21 mouse cellular contexts compared by ENCODE assay signal in the genomic region with DNA sequence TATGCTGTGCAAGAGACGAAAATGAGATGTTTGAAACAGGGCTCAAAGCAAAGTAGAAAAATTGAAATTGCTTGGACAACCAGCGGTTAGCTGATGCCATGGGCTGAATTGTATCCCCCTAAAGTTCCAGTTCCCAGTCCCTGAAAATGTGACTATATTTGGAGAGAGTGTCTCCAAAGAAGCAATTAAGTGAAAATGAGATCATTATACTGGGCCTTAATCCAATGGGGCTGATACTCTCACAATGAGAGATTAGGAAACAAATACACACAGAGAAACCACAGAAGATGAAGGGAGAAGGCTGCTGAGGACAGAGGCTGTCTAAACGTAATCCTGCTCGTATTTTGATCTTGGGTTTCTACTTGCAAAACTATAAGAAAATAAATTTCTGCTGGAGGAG.
DNase-seq lines count a peak whose midpoint lies in the region; ATAC-seq and TF ChIP-seq lines count a peak whose summit lies in the region.
"Had no signal": no experiment of that assay in that cellular context is flagged by ENCODE, and none has a peak within 500 bp of the region (broad histone marks: within the 10 kb centered on the region; RNA-seq: fewer than 3 reads in every experiment).

No protein-coding gene starts in this region.

- no peaks in the 10 kb centered on the region; the same call in 1 of the 2 replicates for H3K4me1 ChIP-seq in stomach, embryonic 16.5 days (ENCODE audit: control insufficient read depth, insufficient read depth, low read length)
- H3K4me1 ChIP-seq in stomach, postnatal 0 days (replicated peaks; ENCODE audit: control insufficient read depth, insufficient read depth) = no peaks in the 10 kb centered on the region
- peaks cover 30% of the 10 kb centered on the region for H3K4me1 ChIP-seq in hindbrain, embryonic 10.5 days (replicated peaks)

- no peak overlapping the region for H3K9ac ChIP-seq in stomach, embryonic 16.5 days (ENCODE audit: low read length)
- H3K9ac ChIP-seq in stomach, postnatal 0 days (ENCODE audit: low read length) = no peak overlapping the region
- H3K9ac ChIP-seq: embryonic facial prominence, embryonic 12.5 days; forebrain, embryonic 15.5 days; forebrain, postnatal 0 days had no signal

- H3K27me3 ChIP-seq in stomach, embryonic 16.5 days (ENCODE audit: control insufficient read depth, insufficient read depth, low read length) = peaks cover 8% of the 10 kb centered on the region; the same call in 1 of the 2 replicates
- no peaks in the 10 kb centered on the region for H3K27me3 ChIP-seq in stomach, postnatal 0 days (ENCODE audit: control insufficient read depth, insufficient read depth, low read length)
- peaks cover 6% of the 10 kb centered on the region; the same call in 1 of the 2 replicates for H3K27me3 ChIP-seq in hindbrain, embryonic 10.5 days (ENCODE audit: insufficient read depth, poor library complexity, severe bottlenecking)
- H3K27me3 ChIP-seq: embryonic facial prominence, embryonic 12.5 days; forebrain, embryonic 15.5 days; Patski had no signal

- H3K27ac ChIP-seq in stomach, embryonic 16.5 days (ENCODE audit: low read length) = peak overlapping the region; percentile 26; the same call in 1 of the 2 replicates
- H3K27ac ChIP-seq in stomach, postnatal 0 days (replicated peaks) = no peak overlapping the region
- H3K27ac ChIP-seq in hindbrain, embryonic 10.5 days = no peak overlapping the region
- H3K27ac ChIP-seq: embryonic facial prominence, embryonic 10.5 days; embryonic facial prominence, embryonic 12.5 days; forebrain, embryonic 15.5 days had no signal

- DNase-seq in lung, postnatal 10 days = peak; percentile 14
- no peak for DNase-seq in lung, postnatal 4 days
- no peak for DNase-seq in stomach, postnatal 0 days (ENCODE audit: low spot score)
- DNase-seq in brain, embryonic 14.5 days (ENCODE audit: low read depth) = peak; percentile 76
- no peak for DNase-seq in hindbrain, embryonic 10.5 days (ENCODE audit: low spot score)
- no peak for DNase-seq in cerebellum, adult 11 months
- DNase-seq: adrenal gland, adult 8-10 months; adrenal gland, postnatal 14 days; adrenal gland, postnatal 36 days; cerebellum, adult 11-12 months; cerebellum, adult 2 months; cerebellum, adult 9-10 months; cerebellum, postnatal 10 days; cerebellum, postnatal 25 days; forebrain, postnatal 0 days had no signal

- H3K4me3 ChIP-seq in stomach, embryonic 16.5 days (replicated peaks; ENCODE audit: low read length) = no peak overlapping the region
- H3K4me3 ChIP-seq in stomach, postnatal 0 days (ENCODE audit: low read depth, low read length) = no peak overlapping the region
- H3K4me3 ChIP-seq in hindbrain, embryonic 10.5 days = no peak overlapping the region
- H3K4me3 ChIP-seq: embryonic facial prominence, embryonic 10.5 days; embryonic facial prominence, embryonic 12.5 days; forebrain, embryonic 15.5 days had no signal

- no peak for TF ChIP-seq EP300 in stomach, postnatal 0 days (optimal IDR thresholded peaks at IDR 0.05)

- TF ChIP-seq POLR2A in brain, embryonic 14.5 days (IDR thresholded peaks at IDR 0.05; ENCODE audit: borderline replicate concordance, extremely low read depth, insufficient read depth, insufficient read length, poor library complexity, severe bottlenecking) = no peak

- H3K4me2 ChIP-seq in stomach, embryonic 16.5 days (ENCODE audit: low read depth, low read length) = no peak overlapping the region
- H3K4me2 ChIP-seq in stomach, postnatal 0 days (replicated peaks; ENCODE audit: low read depth) = no peak overlapping the region
- H3K4me2 ChIP-seq: embryonic facial prominence, embryonic 12.5 days; forebrain, embryonic 15.5 days had no signal

- H3K9me3 ChIP-seq in stomach, embryonic 16.5 days (replicated peaks; ENCODE audit: control insufficient read depth, low read length) = no peaks in the 10 kb centered on the region
- H3K9me3 ChIP-seq in stomach, postnatal 0 days (ENCODE audit: control insufficient read depth, low read length) = no peaks in the 10 kb centered on the region
- H3K9me3 ChIP-seq in hindbrain, embryonic 10.5 days = no peaks in the 10 kb centered on the region
- H3K9me3 ChIP-seq: embryonic facial prominence, embryonic 10.5 days; embryonic facial prominence, embryonic 12.5 days; forebrain, embryonic 15.5 days had no signal

- ATAC-seq in stomach, embryonic 16.5 days (ENCODE audit: insufficient read depth, low FRiP score) = peak; percentile 37; the same call in 1 of the 2 replicates
- no peak for ATAC-seq in stomach, postnatal 0 days (ENCODE audit: low FRiP score, low TSS enrichment)
- ATAC-seq: activated CD4-positive, CD25-positive, alpha-beta regulatory T cell, adult 4 months; forebrain, embryonic 15.5 days; forebrain, postnatal 0 days; Patski had no signal

- no peak for TF ChIP-seq CTCF in stomach, postnatal 0 days (IDR thresholded peaks at IDR 0.05; ENCODE audit: low read depth)
- no peak for TF ChIP-seq CTCF in brain, embryonic 14.5 days (IDR thresholded peaks at IDR 0.05; ENCODE audit: borderline replicate concordance, extremely low read depth, insufficient read depth, insufficient read length)

- no peaks in the 10 kb centered on the region for H3K36me3 ChIP-seq in stomach, embryonic 16.5 days (ENCODE audit: control insufficient read depth, insufficient read depth, low read length)
- no peaks in the 10 kb centered on the region for H3K36me3 ChIP-seq in stomach, postnatal 0 days (ENCODE audit: control insufficient read depth, insufficient read depth, low read length)
- no peaks in the 10 kb centered on the region for H3K36me3 ChIP-seq in hindbrain, embryonic 10.5 days
- H3K36me3 ChIP-seq: embryonic facial prominence, embryonic 10.5 days; embryonic facial prominence, embryonic 12.5 days; forebrain, embryonic 15.5 days had no signal

- 68% methylated on average over 4 of the region's 4 CpGs for WGBS in stomach, embryonic 16.5 days
- 51% methylated on average over 4 of the region's 4 CpGs for WGBS in stomach, postnatal 0 days
- WGBS in hindbrain, embryonic 10.5 days = 89% methylated on average over 4 of the region's 4 CpGs

Comparison
In these comparisons a context has a peak if more than half of its experiments do, and no peak if none do; other contexts are left out.
1. DNase-seq: peak in lung, postnatal 10 days (single experiment) and brain, embryonic 14.5 days (single experiment); none in lung, postnatal 4 days (0 of 2), stomach, postnatal 0 days (single experiment), hindbrain, embryonic 10.5 days (single experiment) and cerebellum, adult 11 months (single experiment).